Mouse (Mus musculus) erythroblast, embryonic 14.5 days (primary cell): ENCODE results near the gene Igsf9b.

Experiments
- GATA1 ChIP-seq: IDR thresholded peaks from 2 replicates; pipeline ENCODE4 v1.6.1; 2012; ENCODE audit warnings: low read length, inconsistent platforms, mixed read lengths
- TAL1 ChIP-seq: IDR thresholded peaks from 3 replicates; pipeline ENCODE4 v1.6.1; 2012; ENCODE audit warnings: low read length, inconsistent platforms, mixed read lengths

- TF ChIP-seq GATA1 (no peak), TAL1 (no peak)
Observed at GRCm38 (mm10) chr9:27375746-27376145, 76.7 kb downstream of the Igsf9b start.
